Mouse (Mus musculus) stomach, postnatal 0 days (tissue): ENCODE measurements around the gene Arhgap9.

ENCODE experiments used
- CTCF ChIP-seq: IDR thresholded peaks from 2 replicates; pipeline ENCODE4 v1.5.1; 2016; ENCODE audit warnings: antibody characterized with exemption, low read depth, mild to moderate bottlenecking, moderate library complexity
- EP300 ChIP-seq: optimal IDR thresholded peaks from 2 replicates; pipeline ENCODE3; 2016; ENCODE audit warnings: antibody characterized with exemption

DNA sequence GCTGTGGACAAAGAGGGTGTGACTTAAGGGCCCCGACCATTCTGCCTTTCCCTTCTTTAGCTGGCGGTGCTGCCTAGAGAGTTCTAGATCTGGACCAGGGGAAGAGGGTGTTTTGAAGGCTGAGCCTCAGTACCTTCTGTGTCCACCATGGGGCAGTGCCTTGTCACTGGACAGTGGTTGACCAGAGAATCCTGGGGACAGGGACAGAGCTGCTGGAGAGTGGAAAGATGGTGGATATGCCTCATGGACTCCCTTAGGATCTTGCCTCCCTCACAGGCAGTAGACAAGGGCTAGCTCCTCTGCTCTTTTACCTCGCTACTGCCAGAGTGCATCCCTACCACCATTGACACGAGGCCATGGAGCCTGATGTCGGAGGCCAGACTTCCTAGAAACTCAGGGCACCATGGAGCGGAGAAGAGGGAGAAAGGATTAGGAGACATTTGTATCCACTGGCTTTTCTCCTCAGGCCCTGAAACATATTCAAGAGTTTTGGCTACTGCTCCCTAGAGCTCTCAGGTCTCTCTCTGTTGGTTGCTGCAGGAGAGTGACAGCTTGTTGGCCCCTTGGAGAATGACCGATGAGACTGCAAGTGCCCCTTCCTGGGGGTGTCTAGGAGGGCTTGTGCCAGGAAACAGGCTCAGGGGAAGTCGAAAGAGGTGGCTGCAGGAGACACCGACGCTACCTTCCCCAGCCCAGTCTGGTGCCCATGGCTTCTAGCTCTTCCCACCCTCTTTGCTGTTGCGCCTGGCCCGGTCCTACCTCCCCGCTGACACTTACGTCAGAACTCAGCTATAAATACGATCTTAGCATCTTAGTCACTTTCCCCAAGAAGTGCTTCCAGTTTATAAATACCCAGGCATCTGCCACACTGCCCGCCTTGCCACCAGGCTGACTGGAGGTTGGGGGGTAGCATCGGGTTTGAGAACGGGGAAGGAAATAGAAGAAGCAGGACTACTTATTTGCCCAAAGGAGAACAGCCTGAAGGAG is 32.4 kb downstream of the Arhgap9 start, which contains the start of gene Inhbe:
- peak; percentile 72 for TF ChIP-seq CTCF
- TF ChIP-seq EP300, result no peak
